Mouse (Mus musculus): ENCODE results near the gene Mat2b. TPM values are rescaled to one million over a fixed set of nuclear protein-coding genes. Genes with fewer than 3 reads are reported as not detected.
"Not testable (repeated sequence)": the region's sequence is repeated elsewhere in the genome, so short reads cannot be mapped to it uniquely, and the experiment has no call there.

The Mat2b gene
- 93.8 and 101 TPM in 2 replicates for polyA plus RNA-seq (2012; rRNA removed)

DNA sequence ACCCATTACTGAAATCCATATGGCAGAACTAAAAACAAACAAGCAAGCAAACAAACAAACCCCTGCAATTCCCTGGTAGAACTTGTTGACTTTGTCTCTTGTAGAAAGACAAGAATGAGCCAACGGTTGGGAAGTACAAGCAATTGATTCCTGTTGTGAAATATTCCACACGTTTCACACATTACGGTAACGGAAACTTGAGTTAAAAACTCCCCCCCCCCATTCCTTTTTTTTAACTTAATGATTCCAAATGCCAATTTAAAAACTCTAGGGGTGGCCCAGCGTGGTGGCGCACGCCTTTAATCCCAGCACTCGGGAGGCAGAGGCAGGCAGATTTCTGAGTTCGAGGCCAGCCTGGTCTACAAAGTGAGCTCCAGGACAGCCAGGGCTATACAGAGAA, at the start of gene Mat2b:
TSS of gene Mat2b (minus strand) at position 101 of the 400 bp plus-strand sequence.
- no peak for DNase-seq (ENCODE audit: low spot score)

DNA sequence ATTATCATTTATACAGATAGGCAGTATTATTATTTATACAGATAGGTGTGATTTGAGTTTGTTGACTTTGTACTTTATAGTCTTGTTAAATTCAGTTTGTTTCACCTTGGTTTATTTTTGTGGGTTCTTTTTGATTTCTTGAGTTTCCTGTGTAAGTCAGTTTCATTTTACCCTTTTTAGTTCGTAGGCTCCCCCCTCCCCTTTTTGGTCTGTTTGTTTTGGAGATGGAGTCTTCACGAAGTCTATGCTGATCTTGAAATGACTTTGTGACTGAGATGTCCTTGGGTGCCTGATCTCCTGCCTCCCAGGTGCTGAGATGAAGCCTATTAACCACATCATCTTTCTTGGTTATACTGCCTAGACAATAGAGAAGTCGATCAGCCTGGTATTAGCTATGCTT, 49.3 kb upstream of the Mat2b start:
- no peak for DNase-seq (ENCODE audit: low spot score)

DNA sequence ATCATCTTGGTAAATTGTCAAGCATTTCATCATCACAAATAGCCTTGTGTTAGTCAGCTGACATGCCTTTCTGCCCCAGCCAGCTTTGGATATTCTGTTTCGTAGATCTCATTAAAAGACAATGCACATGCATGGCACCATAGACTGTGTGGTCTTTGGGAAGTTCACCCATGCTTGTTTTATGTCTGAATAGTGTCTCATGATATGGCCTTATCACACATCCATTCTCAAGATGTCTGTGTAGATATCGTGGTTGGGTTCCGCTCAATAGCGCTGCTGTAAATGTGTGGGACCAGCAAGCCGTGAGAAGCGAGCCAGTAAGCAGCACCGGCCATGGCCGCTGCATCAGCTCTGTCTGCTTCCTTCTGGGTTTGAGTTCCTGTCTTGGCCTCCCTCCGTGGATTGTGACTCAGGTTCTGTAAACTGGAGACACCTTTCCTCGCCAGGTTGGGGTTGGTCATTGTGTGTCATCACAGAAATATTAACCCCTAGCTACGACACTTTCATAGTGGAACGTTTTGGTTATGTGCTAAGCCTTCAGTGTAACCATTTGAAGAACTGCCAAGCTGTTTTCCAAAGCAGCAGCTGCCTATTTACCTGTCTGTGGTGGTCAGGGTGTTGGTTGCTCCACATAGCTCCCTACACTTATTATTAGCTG, 46.7 kb upstream of the Mat2b start:
- no peak for DNase-seq (ENCODE audit: low spot score)

DNA sequence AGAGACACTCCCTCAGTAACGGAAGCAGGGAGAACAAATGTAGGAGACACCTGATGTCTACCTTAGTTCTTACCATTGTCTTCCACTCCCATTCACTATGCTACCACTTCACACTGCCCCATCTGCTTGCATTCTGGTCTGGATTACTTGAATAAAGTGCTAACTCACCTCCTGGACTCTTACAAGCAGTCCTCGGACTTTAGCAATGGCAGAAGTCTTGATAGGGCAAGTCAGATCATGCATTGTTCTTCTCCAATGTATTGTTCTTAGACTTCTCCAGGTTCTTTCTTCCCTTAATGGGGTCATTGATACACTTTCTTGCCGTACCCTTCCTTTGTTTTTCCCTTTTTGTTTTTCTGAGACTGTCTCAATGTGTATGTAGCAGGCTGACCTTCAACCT, 42.4 kb upstream of the Mat2b start:
- DNase-seq (ENCODE audit: low spot score) = no peak

DNA sequence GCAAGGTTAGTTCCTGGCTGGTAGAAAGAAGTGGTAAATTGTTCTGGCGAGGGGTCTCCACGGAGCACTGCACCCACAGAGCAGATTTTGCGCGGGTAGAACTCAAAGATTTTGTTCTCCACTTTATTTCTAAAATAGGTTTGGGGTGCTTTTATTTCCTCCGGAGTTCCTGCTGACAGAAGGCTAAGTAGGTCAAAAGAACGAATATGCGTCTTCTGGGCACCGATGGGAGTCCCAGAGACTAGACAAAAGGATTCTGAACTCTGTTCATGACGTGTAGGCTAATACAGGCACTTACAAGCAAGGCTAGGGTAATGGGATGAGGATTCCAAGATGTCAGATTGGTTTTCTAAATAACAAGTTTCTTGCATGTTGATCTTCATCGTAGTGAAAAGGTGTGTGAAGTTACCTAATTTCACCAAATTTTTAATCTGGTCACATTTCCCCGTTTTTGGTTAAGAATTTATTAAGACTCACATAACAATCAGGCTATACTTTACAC, 39.3 kb upstream of the Mat2b start:
- DNase-seq (ENCODE audit: low spot score) = no peak

DNA sequence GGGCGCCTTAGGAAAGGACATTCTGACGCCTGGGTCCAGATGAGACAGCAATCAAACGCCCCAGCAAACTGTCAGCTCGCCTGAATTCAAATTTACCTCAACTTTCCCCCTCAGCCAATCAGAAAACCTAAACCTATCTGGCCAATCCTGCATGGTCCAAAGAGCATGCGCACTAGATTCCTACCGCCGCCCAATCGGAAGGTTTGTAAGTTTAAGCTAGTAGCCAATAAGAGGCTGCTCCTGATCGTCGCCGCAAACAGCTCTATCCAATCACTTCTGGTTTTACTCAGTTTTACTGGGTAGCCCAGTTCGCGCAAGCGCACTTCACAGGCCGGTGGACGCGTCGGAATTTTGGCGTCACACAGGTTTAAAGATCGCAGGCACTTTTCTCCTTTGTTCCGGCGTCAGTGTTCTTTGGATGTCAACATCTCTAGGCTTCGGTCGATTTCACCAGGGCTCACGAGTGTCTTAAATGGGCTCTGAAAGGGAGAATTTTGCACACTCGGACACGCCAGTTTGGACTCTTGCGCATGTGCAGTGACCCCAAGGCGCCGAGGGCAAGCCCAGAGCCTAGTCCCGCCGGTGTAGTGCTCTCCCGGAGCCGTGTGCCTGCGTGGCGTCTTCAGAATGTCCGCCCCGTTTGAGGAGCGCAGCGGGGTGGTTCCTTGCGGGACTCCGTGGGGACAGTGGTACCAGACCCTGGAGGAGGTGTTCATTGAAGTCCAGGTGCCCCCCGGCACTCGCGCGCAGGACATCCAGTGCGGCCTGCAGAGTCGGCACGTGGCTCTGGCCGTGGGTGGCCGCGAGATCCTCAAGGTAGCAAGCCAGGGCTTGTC, 38.6 kb upstream of the Mat2b start, which contains the start of the genes Hmmr and Nudcd2:
TSS of gene Hmmr (minus strand) at position 84 of the 836 bp plus-strand sequence.
TSS of gene Nudcd2 (plus strand) at position 329 of the 836 bp plus-strand sequence.
- peak; percentile 80 for DNase-seq (ENCODE audit: low spot score)

DNA sequence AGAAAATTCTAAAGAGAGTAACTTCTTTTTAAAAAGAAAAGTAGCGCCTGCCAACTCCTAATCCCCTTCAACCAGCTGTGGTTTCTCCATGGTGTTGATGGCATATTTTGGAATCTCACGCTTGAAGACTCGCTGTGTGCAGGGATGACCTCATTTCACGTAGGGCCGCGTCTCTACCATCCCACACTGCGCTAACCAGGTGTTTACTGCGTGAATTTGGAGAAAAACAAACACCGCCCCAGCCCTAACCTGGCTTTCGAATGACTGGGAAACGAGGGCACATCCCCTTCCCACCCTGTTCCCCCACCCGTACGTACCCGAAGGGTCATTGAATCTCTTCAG, 38.0 kb upstream of the Mat2b start:
- DNase-seq (ENCODE audit: low spot score) = no peak

DNA sequence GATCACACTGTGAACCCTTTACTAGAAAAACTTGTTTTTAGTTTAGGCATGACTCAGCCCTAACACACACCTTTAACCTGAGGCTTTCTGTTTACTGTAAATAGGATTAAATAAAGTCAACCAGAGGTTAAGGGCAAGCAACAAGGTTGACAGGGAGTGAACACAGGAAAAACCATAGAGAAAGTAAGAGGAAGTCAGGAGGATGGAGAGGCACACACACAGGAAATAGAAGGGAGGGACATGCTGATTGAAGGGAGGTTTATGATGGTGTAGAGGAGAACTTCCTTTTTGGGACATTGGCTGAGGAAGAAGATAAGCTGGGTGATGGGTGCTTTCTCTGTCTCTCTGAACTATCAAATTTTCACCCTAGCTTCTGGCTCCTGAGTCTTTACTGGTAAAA, 23.3 kb upstream of the Mat2b start:
- no peak for DNase-seq (ENCODE audit: low spot score)

DNA sequence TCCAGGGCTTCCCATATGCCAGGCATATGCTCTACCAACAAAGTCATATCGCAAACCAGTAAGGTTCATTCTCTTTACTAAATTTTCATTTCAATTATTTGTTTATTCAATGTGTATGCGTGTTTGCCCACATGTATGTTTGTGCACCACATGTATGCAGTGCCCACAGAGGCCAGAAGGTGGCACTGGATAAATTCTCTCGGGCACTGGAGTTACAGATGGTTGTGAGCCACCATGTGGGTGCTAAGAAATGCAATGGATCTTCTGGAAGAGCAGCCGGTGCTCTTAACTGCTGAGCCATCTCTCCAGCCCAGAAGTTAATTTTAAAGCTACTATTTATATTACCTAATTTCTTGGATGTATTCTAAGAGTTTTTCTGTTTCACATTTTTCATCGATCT, 20.5 kb upstream of the Mat2b start:
- no peak for DNase-seq (ENCODE audit: low spot score)

DNA sequence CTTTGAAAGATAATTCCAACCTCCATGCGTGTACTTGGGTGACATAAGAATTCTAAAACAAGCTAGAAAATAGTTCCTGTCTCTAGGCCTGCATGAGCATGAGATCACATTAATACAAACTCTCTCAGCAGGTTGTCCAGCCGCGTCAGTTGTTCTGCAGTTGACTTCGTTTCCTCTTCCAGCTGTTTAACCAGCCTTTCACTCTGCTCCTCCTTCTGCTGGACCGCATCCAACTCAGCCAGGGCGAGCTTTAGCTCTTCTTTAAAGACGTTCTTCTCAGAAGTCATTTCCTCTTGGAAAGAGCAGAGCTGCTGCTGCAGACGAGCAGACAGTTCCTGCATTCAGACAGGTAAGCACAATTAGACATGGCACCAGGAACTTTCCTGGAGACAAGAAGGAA, 18.9 kb upstream of the Mat2b start:
- no peak for DNase-seq (ENCODE audit: low spot score)

DNA sequence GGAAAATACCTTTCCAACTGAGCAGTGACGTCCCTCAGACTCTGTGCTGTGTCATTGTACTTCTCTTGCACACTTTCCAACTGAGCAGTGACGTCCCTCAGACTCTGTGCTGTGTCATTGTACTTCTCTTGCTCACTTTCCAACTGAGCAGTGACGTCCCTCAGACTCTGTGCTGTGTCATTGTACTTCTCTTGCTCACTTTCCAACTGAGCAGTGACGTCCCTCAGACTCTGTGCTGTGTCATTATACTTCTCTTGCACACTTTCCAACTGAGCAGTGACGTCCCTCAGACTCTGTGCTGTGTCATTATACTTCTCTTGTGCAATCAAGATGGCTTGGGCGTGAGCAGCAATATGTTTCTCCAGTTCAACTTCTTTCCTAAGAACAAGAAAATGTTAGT, 14.9 kb upstream of the Mat2b start:
- DNase-seq (ENCODE audit: low spot score) = not testable (repeated sequence)

DNA sequence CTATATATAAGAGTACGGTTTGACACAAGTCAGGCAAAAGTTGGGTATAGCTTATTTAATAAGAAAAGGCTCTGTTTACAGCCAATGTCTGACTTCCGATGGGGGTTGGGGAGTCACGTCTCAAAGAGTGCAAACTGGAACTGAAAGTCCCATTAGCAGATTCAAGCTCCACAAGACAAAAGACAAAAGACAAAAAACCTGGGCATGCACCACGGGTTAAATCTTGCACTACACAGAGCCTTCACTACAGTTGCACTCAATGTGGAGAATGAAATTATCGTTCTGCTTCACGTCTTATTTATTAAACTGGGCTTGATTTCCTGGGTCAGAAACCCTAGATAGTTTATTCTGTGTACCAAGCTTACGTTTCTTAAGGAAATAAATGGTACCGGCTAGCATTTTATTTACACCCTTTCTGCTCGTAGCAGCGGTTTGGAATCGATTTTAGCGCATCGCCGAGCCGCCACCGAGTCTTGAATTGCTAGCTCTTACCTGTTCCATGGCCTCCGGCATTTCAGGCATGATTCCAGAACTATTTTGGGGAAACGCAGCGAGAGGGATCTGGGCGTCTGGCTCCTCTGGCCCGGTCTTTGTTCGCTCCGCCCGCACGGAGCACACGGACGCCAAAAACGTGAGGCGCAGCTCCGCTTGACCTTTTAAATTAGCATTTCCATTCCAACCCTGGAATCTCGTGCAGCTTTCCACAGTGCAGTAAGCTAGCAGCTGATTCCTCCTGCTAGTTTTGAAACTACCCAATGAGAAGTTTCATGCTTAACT, 504 bp downstream of the Mat2b start:
- peak; percentile 42 for DNase-seq (ENCODE audit: low spot score)

DNA sequence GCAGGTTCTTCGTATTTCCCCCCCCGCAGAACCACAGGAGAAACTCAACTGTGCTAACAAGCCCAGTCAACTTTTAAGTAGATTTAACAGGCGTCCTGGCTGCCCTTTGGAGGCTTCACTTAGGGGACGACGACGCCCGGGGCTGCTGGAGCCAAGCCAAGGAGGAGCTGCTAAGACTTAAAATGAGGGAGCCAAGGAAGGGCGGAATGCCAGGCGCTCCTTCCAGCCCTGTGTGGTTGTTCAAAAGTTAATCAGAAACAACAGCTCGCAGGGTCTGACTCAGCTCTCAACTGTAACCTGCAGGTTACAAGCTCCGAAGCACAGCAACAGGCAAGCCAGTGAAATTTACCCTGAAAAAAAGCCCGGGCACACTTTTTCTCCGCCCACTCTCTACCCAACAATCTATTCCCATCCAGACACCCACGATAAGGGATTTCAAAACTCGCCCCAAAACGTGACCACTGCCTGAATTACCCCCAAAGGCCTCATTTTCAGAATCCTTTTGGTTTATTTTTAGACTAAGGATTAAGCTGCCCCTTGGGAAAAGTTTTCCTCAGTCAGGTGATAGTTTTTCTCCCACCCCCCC, 1.5 kb downstream of the Mat2b start:
- DNase-seq (ENCODE audit: low spot score) = peak; percentile 55

DNA sequence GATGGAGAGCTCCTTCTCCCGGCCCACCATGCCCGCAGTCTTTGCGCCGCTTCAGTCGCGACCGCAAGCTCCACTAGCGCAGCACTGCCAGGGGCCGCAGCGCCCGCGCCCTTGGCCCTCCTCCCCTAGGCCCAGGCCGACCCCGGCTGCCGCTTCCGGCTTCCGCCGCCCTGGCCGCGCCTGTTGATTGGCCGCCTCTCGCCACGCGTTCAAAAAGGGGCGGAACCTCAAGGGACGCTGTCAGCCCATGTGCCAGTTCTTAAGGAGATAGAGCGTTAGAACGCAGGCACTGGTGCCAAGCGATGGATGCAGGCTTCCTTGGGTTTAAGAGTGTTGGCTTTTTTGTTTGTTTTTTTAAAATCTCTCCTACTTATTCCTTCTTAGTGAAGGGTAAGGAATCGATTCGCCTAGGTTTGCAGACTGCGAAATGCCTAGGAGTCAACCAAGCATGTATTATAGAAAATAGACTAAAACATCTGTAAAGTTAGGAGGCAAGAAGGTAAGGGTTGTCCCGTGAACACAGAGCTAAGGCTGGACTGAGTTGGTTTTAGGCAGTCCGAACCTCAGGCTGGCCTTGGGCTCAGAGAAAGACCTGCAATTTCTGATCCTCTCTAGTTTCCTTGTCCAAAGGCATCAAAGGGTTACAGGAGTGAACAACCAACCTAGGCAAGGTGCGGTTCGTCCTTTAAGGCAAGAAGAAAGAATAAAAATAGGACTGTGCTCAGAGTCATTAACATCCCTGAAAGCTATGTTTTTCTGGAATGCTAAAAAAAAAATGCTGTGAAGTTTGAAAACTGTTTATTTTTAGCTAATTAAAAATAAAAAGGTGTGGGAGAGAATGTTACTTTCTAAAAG, 2.3 kb downstream of the Mat2b start:
- peak; percentile 92 for DNase-seq (ENCODE audit: low spot score)

DNA sequence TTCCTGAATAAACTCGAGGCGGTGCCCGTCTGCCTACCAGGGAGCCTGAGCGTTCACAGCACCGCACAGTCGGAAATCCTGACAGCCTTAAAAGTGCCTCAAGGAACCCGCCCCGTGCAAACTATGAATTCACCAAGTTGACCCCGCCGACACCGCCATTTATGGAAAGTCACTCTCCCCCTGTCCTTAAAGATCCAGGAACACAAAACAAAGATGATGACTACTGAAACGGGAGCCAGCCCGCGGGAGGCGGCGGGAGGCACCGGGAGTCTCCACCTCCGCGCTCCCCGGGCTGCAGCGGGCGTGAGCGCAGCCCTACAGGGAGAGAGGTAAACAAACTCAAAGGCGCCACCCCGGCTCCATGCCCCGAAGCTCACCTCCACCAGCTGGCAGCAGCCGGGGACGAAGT, 2.9 kb downstream of the Mat2b start:
- no peak for DNase-seq (ENCODE audit: low spot score)

DNA sequence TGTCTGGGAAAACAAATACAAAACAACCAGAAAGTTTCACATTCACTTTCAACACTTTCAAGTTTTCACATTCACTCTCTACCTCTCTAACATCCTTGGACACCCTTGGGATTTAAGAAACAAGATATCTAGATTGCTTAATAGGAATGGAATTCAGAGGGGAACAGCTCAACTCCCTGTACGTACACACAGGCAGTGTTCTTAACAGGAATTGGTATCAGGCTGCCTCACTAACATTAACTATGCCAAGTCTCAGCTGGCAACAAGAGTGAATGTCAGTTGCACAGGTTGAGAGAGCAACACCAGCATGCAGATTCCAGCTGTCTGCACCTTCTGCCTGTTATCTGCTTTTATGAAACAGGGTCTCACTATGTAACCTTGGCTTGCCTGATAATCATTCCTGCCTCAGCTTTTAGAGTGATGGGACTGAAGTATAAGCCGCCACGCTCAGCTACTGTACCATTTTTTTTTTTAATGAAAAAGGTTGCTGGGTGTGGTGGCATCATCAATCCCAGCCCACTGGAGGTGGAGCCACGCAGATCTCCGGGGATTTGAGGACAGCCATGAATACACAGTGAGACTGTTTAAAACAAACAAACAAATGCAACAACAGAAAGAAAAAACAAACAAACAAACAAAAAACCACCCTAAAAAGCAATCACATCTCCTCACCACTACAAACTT, 4.4 kb downstream of the Mat2b start:
- DNase-seq (ENCODE audit: low spot score) = no peak

DNA sequence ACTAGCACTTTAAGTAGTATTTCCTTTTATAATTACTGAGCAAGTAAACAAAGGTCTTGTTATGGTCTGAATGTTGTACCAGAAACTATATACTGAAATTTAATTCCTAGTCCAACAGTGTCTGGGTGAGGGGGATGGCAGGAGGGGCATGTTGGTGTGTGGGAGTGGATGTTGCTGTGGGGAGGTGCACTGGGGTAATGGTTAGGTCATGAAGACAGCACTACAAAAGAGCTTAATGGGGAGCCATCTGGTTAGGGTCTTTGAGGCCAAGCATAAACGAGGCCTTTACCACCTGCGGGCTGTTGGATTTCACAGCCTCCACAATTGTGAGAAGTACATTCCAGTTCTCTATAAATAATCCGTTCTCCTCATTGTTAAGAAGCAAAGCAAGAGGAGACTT, 11.7 kb downstream of the Mat2b start:
- no peak for DNase-seq (ENCODE audit: low spot score)

DNA sequence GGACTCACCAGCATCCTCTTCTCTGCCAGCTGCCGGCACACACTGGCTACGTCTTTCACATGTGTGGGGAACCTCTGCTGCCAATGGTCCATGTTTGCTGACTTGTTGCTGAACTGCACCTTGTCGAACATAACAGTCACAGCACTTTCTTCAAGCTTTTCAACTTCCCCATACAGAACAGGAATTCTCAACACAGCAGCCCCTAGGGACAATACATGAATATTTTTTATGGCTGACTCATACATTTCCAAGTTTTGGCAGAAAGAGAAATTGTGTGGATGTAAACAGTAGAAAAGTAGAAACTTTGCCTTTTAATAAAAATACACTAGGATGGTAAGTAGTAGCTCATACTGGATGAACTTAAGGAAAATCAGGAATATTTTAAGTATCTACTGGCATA, 12.5 kb downstream of the Mat2b start:
- DNase-seq (ENCODE audit: low spot score) = no peak

DNA sequence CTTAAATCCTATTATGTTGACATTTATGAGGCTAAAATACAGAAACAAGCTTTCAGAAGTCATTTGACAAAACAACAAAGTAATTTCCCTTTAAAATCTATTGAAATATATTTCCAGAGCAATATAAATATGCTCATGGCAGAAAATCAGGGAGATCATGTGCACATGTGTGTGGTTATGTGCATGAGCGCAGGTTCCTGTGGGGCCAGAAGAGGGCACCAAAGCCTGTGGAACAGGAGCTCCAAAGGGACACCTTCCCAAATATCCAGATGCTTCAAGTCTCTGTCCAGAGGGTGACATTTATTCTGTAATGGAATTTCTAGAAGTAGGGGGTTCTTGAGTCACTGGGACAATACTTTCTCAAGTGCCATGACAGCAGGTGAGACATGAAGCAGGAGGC, 17.8 kb downstream of the Mat2b start:
- DNase-seq (ENCODE audit: low spot score) = no peak

DNA sequence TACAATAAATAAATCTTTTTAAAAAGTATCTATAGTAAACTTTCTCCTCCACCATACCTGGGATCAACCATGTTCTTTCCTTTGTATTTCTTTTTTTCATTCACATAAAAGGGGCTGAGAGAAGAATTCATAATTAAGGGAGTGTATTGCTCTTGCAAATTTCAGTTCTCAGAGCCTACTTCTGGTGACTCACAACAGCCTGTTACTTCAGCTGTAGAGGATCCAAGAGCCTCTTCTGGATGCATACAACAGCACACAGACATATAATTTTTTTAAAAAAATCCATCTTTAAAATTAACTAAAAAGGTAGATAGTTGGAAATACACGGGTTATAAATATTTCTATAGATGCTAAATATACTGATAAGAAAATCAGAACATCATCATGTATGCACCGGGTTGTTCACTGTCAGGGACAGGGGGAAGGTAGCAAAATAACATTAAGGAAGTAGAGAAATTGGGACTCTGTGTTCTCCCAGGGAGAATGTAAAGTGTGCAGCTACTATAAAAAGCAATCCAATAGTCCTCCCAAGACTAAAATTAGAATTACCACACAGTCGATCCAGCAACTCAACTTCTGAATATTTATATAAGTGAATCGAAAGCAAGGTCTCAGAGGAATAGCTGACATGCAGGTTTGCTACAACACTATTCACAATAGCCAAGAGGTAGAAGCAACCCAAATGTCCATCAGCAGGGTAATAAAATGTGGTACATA, 19.8 kb downstream of the Mat2b start:
- DNase-seq (ENCODE audit: low spot score) = no peak

Data from urinary bladder, adult 2 months (tissue).